ENCODE assay signal across 16 mouse cellular contexts in the genomic region with DNA sequence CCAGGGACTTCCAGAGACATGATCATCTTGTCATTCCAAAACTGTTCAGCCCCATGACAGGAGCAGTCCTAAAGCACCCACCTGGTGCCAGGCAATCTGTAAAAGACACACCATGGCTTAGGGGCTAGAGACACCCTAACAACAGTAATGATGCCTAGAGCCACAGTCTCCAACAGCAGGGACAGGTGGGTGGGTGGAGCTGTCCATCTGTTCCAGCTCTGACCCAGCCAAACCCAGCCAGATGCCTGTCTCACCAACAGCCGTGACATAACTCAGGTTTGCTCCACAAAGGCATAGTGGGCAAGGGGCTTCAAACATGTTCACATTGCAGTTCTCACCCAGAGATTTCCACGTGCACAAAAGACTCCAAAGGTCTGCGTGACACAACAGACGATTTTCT. TPM values are rescaled to one million over a fixed set of nuclear protein-coding genes. Genes with fewer than 3 reads are reported as not detected.
DNase-seq lines count a peak whose midpoint lies in the region; ATAC-seq lines count a peak whose summit lies in the region.
"Had no signal": no experiment of that assay in that cellular context is flagged by ENCODE, and none has a peak within 500 bp of the region (broad histone marks: within the 10 kb centered on the region; RNA-seq: fewer than 3 reads in every experiment).

No protein-coding gene starts in this region.

- H3K27me3 ChIP-seq in hindbrain, embryonic 13.5 days = no peaks in the 10 kb centered on the region
- H3K27me3 ChIP-seq: heart, embryonic 15.5 days; limb, embryonic 13.5 days had no signal

- no peaks in the 10 kb centered on the region for H3K36me3 ChIP-seq in hindbrain, embryonic 13.5 days
- H3K36me3 ChIP-seq: heart, embryonic 15.5 days had no signal

- 43% methylated on average over 4 of the region's 4 CpGs for WGBS in hindbrain, embryonic 13.5 days

- H3K9ac ChIP-seq in hindbrain, embryonic 13.5 days = no peak overlapping the region
- H3K9ac ChIP-seq: heart, embryonic 15.5 days; limb, embryonic 13.5 days had no signal

- no peaks in the 10 kb centered on the region for H3K9me3 ChIP-seq in hindbrain, embryonic 13.5 days
- H3K9me3 ChIP-seq: heart, embryonic 15.5 days; limb, embryonic 13.5 days had no signal

- peaks cover 79% of the 10 kb centered on the region for H3K4me1 ChIP-seq in hindbrain, embryonic 13.5 days (replicated peaks)

- intact Hi-C loops in left cerebral cortex, postnatal 4 days (cut with DNase I) = no loop called here
- intact Hi-C loops in left cerebral cortex, postnatal 36 days (cut with DNase I) = no loop called here

- no peak overlapping the region for H3K4me3 ChIP-seq in hindbrain, embryonic 13.5 days
- H3K4me3 ChIP-seq: heart, embryonic 15.5 days; limb, embryonic 13.5 days had no signal

- DNase-seq in left cerebral cortex, postnatal 4 days = peak; percentile 77
- no peak for DNase-seq in left cerebral cortex, postnatal 36 days (ENCODE audit: low spot score in 2 of 2)
- DNase-seq in cerebellum, adult 9-10 months = peak; percentile 83
- no peak for DNase-seq in spleen, postnatal 4 days (ENCODE audit: low spot score in 2 of 2)
- no peak for DNase-seq in adrenal gland, postnatal 10 days
- DNase-seq: kidney, postnatal 25 days; layer of hippocampus, postnatal 36 days; lung, adult 18-20 months; thymus, adult 18-20 months had no signal

- no peak overlapping the region for H3K4me2 ChIP-seq in hindbrain, embryonic 13.5 days
- H3K4me2 ChIP-seq: heart, embryonic 15.5 days; limb, embryonic 13.5 days had no signal

- H3K27ac ChIP-seq in hindbrain, embryonic 13.5 days = peak overlapping the region; percentile 31
- H3K27ac ChIP-seq: heart, embryonic 15.5 days; limb, embryonic 13.5 days; macrophage had no signal

- ATAC-seq in cerebellum, adult (ENCODE audit: insufficient number of reproducible peaks, low FRiP score, low TSS enrichment) = peak; percentile 57; the same call in 1 of the 2 replicates
- ATAC-seq in hindbrain, embryonic 13.5 days (ENCODE audit: low FRiP score) = no peak
- ATAC-seq: activated CD4-positive, CD25-positive, alpha-beta regulatory T cell, adult 4 months; intestine, embryonic 16.5 days had no signal

RNA-seq across cellular contexts. Expression of a gene that starts 35.3 kb away (rescaled TPM):
- 10 to 100 TPM; 34.1 to 34.7 TPM for total RNA-seq in left cerebral cortex, postnatal 4 days (2021)
- 10 to 100 TPM; 38.1 to 49.1 TPM for total RNA-seq in left cerebral cortex, postnatal 36 days (2021)
- polyA plus RNA-seq in hindbrain, embryonic 13.5 days (2015; fragmentation: Nextera tagmentation; extraction: Ambion mirVana) = 22.2 and 24.4 TPM in 2 replicates
- 10 to 100 TPM; 39.3 to 40.3 TPM for total RNA-seq in adrenal gland, postnatal 10 days (2021)

Comparison
In these comparisons a context has a peak if more than half of its experiments do, and no peak if none do; other contexts are left out.
1. DNase-seq: peak in left cerebral cortex, postnatal 4 days (single experiment) and cerebellum, adult 9-10 months (single experiment); none in left cerebral cortex, postnatal 36 days (0 of 2), spleen, postnatal 4 days (0 of 2) and adrenal gland, postnatal 10 days (single experiment).